Mouse (Mus musculus): Measurements from ENCODE around the gene Galnt17. TPM values are rescaled to one million over a fixed set of nuclear protein-coding genes. Genes with fewer than 3 reads are reported as not detected.

Galnt17 gene
- polyA plus RNA-seq, 1 experiment = 0.44 TPM

- no peak overlapping the region for H3K27ac ChIP-seq (ENCODE audit: insufficient read depth, low read depth, low read length)
- H3K36me3 ChIP-seq (ENCODE audit: control insufficient read depth, insufficient read depth, low read length) = no peaks in the 10 kb centered on the region
- no peak overlapping the region for H3K4me3 ChIP-seq (ENCODE audit: low read depth, low read length)
- H3K4me1 ChIP-seq (ENCODE audit: control insufficient read depth, insufficient read depth, insufficient read length, low read length) = no peaks in the 10 kb centered on the region
- WGBS = 68% methylated on average over 1 of the region's 1 CpGs
- no peaks in the 10 kb centered on the region for H3K27me3 ChIP-seq (ENCODE audit: control insufficient read depth, insufficient read depth, low read length)
- TF ChIP-seq CTCF (IDR thresholded peaks at IDR 0.05; ENCODE audit: extremely low read depth, insufficient read length, insufficient replicate concordance, low read depth, low read length) (no peak), POLR2A (IDR thresholded peaks at IDR 0.05; ENCODE audit: low read depth, low read length) (no peak)
These were observed 127.1 kb downstream of the Galnt17 start for GRCm38 (mm10) chr5:131181231-131181630.

GRCm38 (mm10) chr5:131180756-131181155 lies 127.5 kb downstream of the Galnt17 start:
- H3K27me3 ChIP-seq (ENCODE audit: control insufficient read depth, insufficient read depth, low read length) = no peaks in the 10 kb centered on the region
- 75% methylated on average over 1 of the region's 1 CpGs for WGBS
- no peaks in the 10 kb centered on the region for H3K4me1 ChIP-seq (ENCODE audit: control insufficient read depth, insufficient read depth, insufficient read length, low read length)
- no peaks in the 10 kb centered on the region for H3K36me3 ChIP-seq (ENCODE audit: control insufficient read depth, insufficient read depth, low read length)
- no peak overlapping the region for H3K4me3 ChIP-seq (ENCODE audit: low read depth, low read length)
- H3K27ac ChIP-seq (ENCODE audit: insufficient read depth, low read depth, low read length) = no peak overlapping the region
- TF ChIP-seq CTCF (IDR thresholded peaks at IDR 0.05; ENCODE audit: extremely low read depth, insufficient read length, insufficient replicate concordance, low read depth, low read length) = no peak

- Histone ChIP-seq H3K36me3 (ENCODE audit: control insufficient read depth, insufficient read depth, low read length) (no peaks in the 10 kb centered on the region), H3K27ac (ENCODE audit: insufficient read depth, low read depth, low read length) (no peak overlapping the region), H3K27me3 (ENCODE audit: control insufficient read depth, insufficient read depth, low read length) (no peaks in the 10 kb centered on the region), H3K4me3 (ENCODE audit: low read depth, low read length) (no peak overlapping the region), H3K4me1 (ENCODE audit: control insufficient read depth, insufficient read depth, insufficient read length, low read length) (no peaks in the 10 kb centered on the region)
- TF ChIP-seq CTCF (IDR thresholded peaks at IDR 0.05; ENCODE audit: extremely low read depth, insufficient read length, insufficient replicate concordance, low read depth, low read length) = no peak
- TF ChIP-seq POLR2A (IDR thresholded peaks at IDR 0.05; ENCODE audit: low read depth, low read length) = no peak
- 60% methylated on average over 7 of the region's 7 CpGs for WGBS
These were observed 130.4 kb downstream of the Galnt17 start for GRCm38 (mm10) chr5:131177851-131178250.

- Histone ChIP-seq H3K27ac (ENCODE audit: insufficient read depth, low read depth, low read length) (no peak overlapping the region), H3K27me3 (ENCODE audit: control insufficient read depth, insufficient read depth, low read length) (no peaks in the 10 kb centered on the region), H3K4me1 (ENCODE audit: control insufficient read depth, insufficient read depth, insufficient read length, low read length) (no peaks in the 10 kb centered on the region), H3K4me3 (ENCODE audit: low read depth, low read length) (no peak overlapping the region), H3K36me3 (ENCODE audit: control insufficient read depth, insufficient read depth, low read length) (no peaks in the 10 kb centered on the region)
- 48% methylated on average over 2 of the region's 2 CpGs for WGBS
- TF ChIP-seq CTCF (IDR thresholded peaks at IDR 0.05; ENCODE audit: extremely low read depth, insufficient read length, insufficient replicate concordance, low read depth, low read length) = no peak
These were observed 131.1 kb downstream of the Galnt17 start for GRCm38 (mm10) chr5:131177168-131177567.

GRCm38 (mm10) chr5:131169186-131169585 lies 139.1 kb downstream of the Galnt17 start:
- no peak overlapping the region for H3K27ac ChIP-seq (ENCODE audit: insufficient read depth, low read depth, low read length)
- H3K27me3 ChIP-seq (ENCODE audit: control insufficient read depth, insufficient read depth, low read length) = no peaks in the 10 kb centered on the region
- H3K4me3 ChIP-seq (ENCODE audit: low read depth, low read length) = no peak overlapping the region
- TF ChIP-seq CTCF (IDR thresholded peaks at IDR 0.05; ENCODE audit: extremely low read depth, insufficient read length, insufficient replicate concordance, low read depth, low read length) (no peak), POLR2A (IDR thresholded peaks at IDR 0.05; ENCODE audit: low read depth, low read length) (no peak)
- WGBS = 78% methylated on average over 6 of the region's 6 CpGs
- H3K4me1 ChIP-seq (ENCODE audit: control insufficient read depth, insufficient read depth, insufficient read length, low read length) = no peaks in the 10 kb centered on the region
- H3K36me3 ChIP-seq (ENCODE audit: control insufficient read depth, insufficient read depth, low read length) = no peaks in the 10 kb centered on the region

- WGBS = 76% methylated on average over 5 of the region's 5 CpGs
- no peaks in the 10 kb centered on the region for H3K4me1 ChIP-seq (ENCODE audit: control insufficient read depth, insufficient read depth, insufficient read length, low read length)
- H3K36me3 ChIP-seq (ENCODE audit: control insufficient read depth, insufficient read depth, low read length) = no peaks in the 10 kb centered on the region
- H3K27me3 ChIP-seq (ENCODE audit: control insufficient read depth, insufficient read depth, low read length) = no peaks in the 10 kb centered on the region
- no peak overlapping the region for H3K4me3 ChIP-seq (ENCODE audit: low read depth, low read length)
- no peak overlapping the region for H3K27ac ChIP-seq (ENCODE audit: insufficient read depth, low read depth, low read length)
- TF ChIP-seq CTCF (IDR thresholded peaks at IDR 0.05; ENCODE audit: extremely low read depth, insufficient read length, insufficient replicate concordance, low read depth, low read length) (no peak), POLR2A (IDR thresholded peaks at IDR 0.05; ENCODE audit: low read depth, low read length) (no peak)
These were observed 140.9 kb downstream of the Galnt17 start for GRCm38 (mm10) chr5:131167366-131167765.

- TF ChIP-seq POLR2A (IDR thresholded peaks at IDR 0.05; ENCODE audit: low read depth, low read length) (no peak), CTCF (IDR thresholded peaks at IDR 0.05; ENCODE audit: extremely low read depth, insufficient read length, insufficient replicate concordance, low read depth, low read length) (no peak)
- Histone ChIP-seq H3K4me1 (ENCODE audit: control insufficient read depth, insufficient read depth, insufficient read length, low read length) (no peaks in the 10 kb centered on the region), H3K27ac (ENCODE audit: insufficient read depth, low read depth, low read length) (no peak overlapping the region), H3K27me3 (ENCODE audit: control insufficient read depth, insufficient read depth, low read length) (no peaks in the 10 kb centered on the region), H3K4me3 (ENCODE audit: low read depth, low read length) (no peak overlapping the region), H3K36me3 (ENCODE audit: control insufficient read depth, insufficient read depth, low read length) (no peaks in the 10 kb centered on the region)
- WGBS = 74% methylated on average over 7 of the region's 7 CpGs
These were observed 142.6 kb downstream of the Galnt17 start for GRCm38 (mm10) chr5:131165681-131166080.

GRCm38 (mm10) chr5:131157866-131158265 lies 150.4 kb downstream of the Galnt17 start:
- TF ChIP-seq POLR2A (IDR thresholded peaks at IDR 0.05; ENCODE audit: low read depth, low read length) (no peak), CTCF (IDR thresholded peaks at IDR 0.05; ENCODE audit: extremely low read depth, insufficient read length, insufficient replicate concordance, low read depth, low read length) (no peak)
- Histone ChIP-seq H3K4me3 (ENCODE audit: low read depth, low read length) (no peak overlapping the region), H3K27ac (ENCODE audit: insufficient read depth, low read depth, low read length) (no peak overlapping the region), H3K4me1 (ENCODE audit: control insufficient read depth, insufficient read depth, insufficient read length, low read length) (no peaks in the 10 kb centered on the region), H3K36me3 (ENCODE audit: control insufficient read depth, insufficient read depth, low read length) (no peaks in the 10 kb centered on the region), H3K27me3 (ENCODE audit: control insufficient read depth, insufficient read depth, low read length) (no peaks in the 10 kb centered on the region)
- WGBS = 7% methylated on average over 4 of the region's 4 CpGs
